Mouse (Mus musculus): ENCODE data around the gene Gpsm1. TPM values are rescaled to one million over a fixed set of nuclear protein-coding genes. Genes with fewer than 3 reads are reported as not detected.

The Gpsm1 gene
- total and polyA plus RNA-seq, 3 experiments, result 1.4 to 6.9 TPM; not detected in 1

GRCm38 (mm10) chr2:26325386-26326181 is 10.3 kb downstream of the Gpsm1 start (continued):
- TF ChIP-seq ZMIZ1 (IDR thresholded peaks at IDR 0.05; ENCODE audit: low read depth, low read length) (no peak), SIN3A (IDR thresholded peaks at IDR 0.05; ENCODE audit: low read length) (no peak; the same call in 1 of the 2 replicates), CHD1 (IDR thresholded peaks at IDR 0.05; ENCODE audit: low read depth, low read length) (no peak), MAX (IDR thresholded peaks at IDR 0.05; ENCODE audit: low read length) (no peak), USF1 (IDR thresholded peaks at IDR 0.05; ENCODE audit: low read depth, low read length) (no peak), E2F4 (IDR thresholded peaks at IDR 0.05; ENCODE audit: borderline replicate concordance, low read depth, low read length) (no peak), ZKSCAN1 (IDR thresholded peaks at IDR 0.05; ENCODE audit: low read depth, low read length) (no peak), MXI1 (IDR thresholded peaks at IDR 0.05; ENCODE audit: low read depth, low read length) (no peak), MAFK (IDR thresholded peaks at IDR 0.05; ENCODE audit: borderline replicate concordance, low read depth, low read length) (no peak), MEF2A (IDR thresholded peaks at IDR 0.05; ENCODE audit: extremely low read depth, insufficient replicate concordance, low read depth, low read length, poor library complexity, severe bottlenecking) (no peak), POLR2A (IDR thresholded peaks at IDR 0.05; ENCODE audit: control insufficient read depth in 1 of 2, insufficient read depth in 1 of 2, low read depth in 1 of 2, low read length in 2 of 2, poor library complexity in 1 of 2) (no peak)

GRCm38 (mm10) chr2:26327852-26328251 is 12.5 kb downstream of the Gpsm1 start:
- no peak overlapping the region for H3K27ac ChIP-seq (ENCODE audit: control insufficient read depth, low read depth, low read length)
- H3K4me3 ChIP-seq (ENCODE audit: control insufficient read depth in 1 of 2, insufficient read depth in 1 of 2, low read depth in 2 of 2, low read length in 2 of 2), result no peak overlapping the region
- no peaks in the 10 kb centered on the region for H3K36me3 ChIP-seq (ENCODE audit: control insufficient read depth in 1 of 2, insufficient read depth in 2 of 2, low read length in 2 of 2)
- H3K9me3 ChIP-seq (replicated peaks; ENCODE audit: insufficient read depth, low read length), result no peaks in the 10 kb centered on the region
- H3K9ac ChIP-seq (ENCODE audit: control insufficient read depth, low read depth, low read length, poor library complexity, severe bottlenecking), result no peak overlapping the region
- H3K4me1 ChIP-seq (ENCODE audit: control insufficient read depth in 1 of 2, insufficient read depth in 2 of 2, low read length in 2 of 2), result no peaks in the 10 kb centered on the region; a peak in 1 of 4 replicates
- peak; percentile 53 for DNase-seq (ENCODE audit: low read depth, low spot score)
- no peaks in the 10 kb centered on the region for H3K27me3 ChIP-seq (ENCODE audit: control insufficient read depth in 1 of 2, insufficient read depth in 2 of 2, low read length in 2 of 2)
- H3K79me2 ChIP-seq (ENCODE audit: control insufficient read depth, insufficient read depth, low read length, poor library complexity), result no peaks in the 10 kb centered on the region
- TF ChIP-seq POLR2AphosphoS5 (IDR thresholded peaks at IDR 0.05; ENCODE audit: borderline replicate concordance, low read depth, low read length) (no peak), ZNF384 (IDR thresholded peaks at IDR 0.05; ENCODE audit: low read depth, low read length) (peak; percentile 58)

DNA sequence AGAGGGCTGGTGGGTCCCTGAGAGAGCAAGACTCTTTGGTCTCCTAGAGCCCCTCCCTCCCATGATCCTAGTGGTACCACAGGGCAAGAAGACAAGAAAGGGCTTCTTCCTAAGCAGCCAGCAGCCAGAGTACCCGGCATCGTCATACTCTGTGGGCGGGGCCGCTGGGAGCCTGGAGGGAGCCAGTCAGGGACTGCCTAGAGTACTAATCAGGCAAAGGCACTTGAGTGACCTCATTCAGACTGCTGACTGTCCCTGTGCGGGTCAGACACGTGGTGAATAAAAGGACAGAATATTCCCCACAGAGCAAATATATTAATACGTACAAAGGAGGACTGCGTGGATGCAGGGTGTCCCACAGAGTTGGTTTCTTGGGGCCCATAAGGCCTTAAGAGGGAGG is 14.1 kb downstream of the Gpsm1 start:
- no peaks in the 10 kb centered on the region; a peak in 1 of 4 replicates for H3K4me1 ChIP-seq (ENCODE audit: control insufficient read depth in 1 of 2, insufficient read depth in 2 of 2, low read length in 2 of 2)
- no peaks in the 10 kb centered on the region for H3K79me2 ChIP-seq (ENCODE audit: control insufficient read depth, insufficient read depth, low read length, poor library complexity)
- H3K9ac ChIP-seq (ENCODE audit: control insufficient read depth, low read depth, low read length, poor library complexity, severe bottlenecking), result 0 out of 2 replicates have a peak overlapping the region, but pooled peaks have one; percentile 5
- no peak overlapping the region for H3K27ac ChIP-seq (ENCODE audit: control insufficient read depth, low read depth, low read length)
- no peak overlapping the region for H3K4me3 ChIP-seq (ENCODE audit: control insufficient read depth in 1 of 2, insufficient read depth in 1 of 2, low read depth in 2 of 2, low read length in 2 of 2)
- H3K27me3 ChIP-seq (ENCODE audit: control insufficient read depth in 1 of 2, insufficient read depth in 2 of 2, low read length in 2 of 2), result no peaks in the 10 kb centered on the region
- DNase-seq (ENCODE audit: low read depth, low spot score), result peak; percentile 55
- TF ChIP-seq RCOR1 (IDR thresholded peaks at IDR 0.05; ENCODE audit: low read depth, low read length) (no peak), NRF1 (IDR thresholded peaks at IDR 0.05; ENCODE audit: insufficient read depth, low read depth, low read length, poor library complexity, severe bottlenecking) (no peak), ZKSCAN1 (IDR thresholded peaks at IDR 0.05; ENCODE audit: low read depth, low read length) (no peak), ETS1 (IDR thresholded peaks at IDR 0.05; ENCODE audit: low read depth, low read length) (no peak), NELFE (IDR thresholded peaks at IDR 0.05; ENCODE audit: low read depth, low read length) (no peak), MAX (IDR thresholded peaks at IDR 0.05; ENCODE audit: low read length) (no peak; the same call in 1 of the 2 replicates), CHD1 (IDR thresholded peaks at IDR 0.05; ENCODE audit: low read depth, low read length) (no peak), SIN3A (IDR thresholded peaks at IDR 0.05; ENCODE audit: low read length) (no peak), USF2 (IDR thresholded peaks at IDR 0.05; ENCODE audit: borderline replicate concordance in 1 of 2, insufficient read depth in 1 of 2, low read depth in 1 of 2, low read length in 2 of 2) (no peak), RAD21 (IDR thresholded peaks at IDR 0.05; ENCODE audit: low read depth, low read length) (no peak), MYB (IDR thresholded peaks at IDR 0.05; ENCODE audit: low read depth, low read length) (no peak), POLR2A (IDR thresholded peaks at IDR 0.05; ENCODE audit: control insufficient read depth in 1 of 2, insufficient read depth in 1 of 2, low read depth in 1 of 2, low read length in 2 of 2, poor library complexity in 1 of 2) (no peak), JUND (IDR thresholded peaks at IDR 0.05; ENCODE audit: low read depth, low read length) (no peak), E2F4 (IDR thresholded peaks at IDR 0.05; ENCODE audit: borderline replicate concordance, low read depth, low read length) (no peak), ELF1 (IDR thresholded peaks at IDR 0.05; ENCODE audit: low read depth, low read length) (no peak), TBP (IDR thresholded peaks at IDR 0.05; ENCODE audit: low read depth, low read length) (no peak), GABPA (IDR thresholded peaks at IDR 0.05; ENCODE audit: low read depth, low read length) (no peak)
- H3K36me3 ChIP-seq (ENCODE audit: control insufficient read depth in 1 of 2, insufficient read depth in 2 of 2, low read length in 2 of 2), result no peaks in the 10 kb centered on the region
- H3K9me3 ChIP-seq (replicated peaks; ENCODE audit: insufficient read depth, low read length), result no peaks in the 10 kb centered on the region
